Mouse (Mus musculus): ENCODE measurements around the gene Man2b1. TPM values are rescaled to one million over a fixed set of nuclear protein-coding genes. Genes with fewer than 3 reads are reported as not detected.
"Not testable (repeated sequence)": the region's sequence is repeated elsewhere in the genome, so short reads cannot be mapped to it uniquely, and the experiment has no call there.

The Man2b1 gene
- polyA plus RNA-seq, 1 experiment from 2014 or later, result 20.7 TPM

DNA sequence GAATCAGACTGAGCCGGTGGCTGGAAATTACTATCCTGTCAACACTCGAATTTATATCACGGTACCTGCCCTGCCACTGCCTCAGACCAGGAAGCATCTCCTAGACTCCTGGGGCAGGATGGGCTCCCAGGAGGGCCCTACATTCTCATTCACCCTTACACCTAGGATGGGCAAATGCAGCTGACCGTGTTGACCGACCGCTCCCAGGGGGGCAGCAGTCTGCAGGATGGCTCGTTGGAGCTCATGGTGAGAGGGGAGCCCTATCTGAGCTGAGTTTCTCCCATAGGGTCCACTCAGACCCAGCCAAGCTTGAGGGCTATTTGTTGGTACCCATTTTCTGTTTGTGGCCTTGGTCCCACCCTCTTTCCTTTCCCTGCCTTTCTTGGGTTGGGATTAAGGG, 12.5 kb downstream of the Man2b1 start:
- ATAC-seq (ENCODE audit: low FRiP score, low read depth), result no peak
- H3K4me2 ChIP-seq (replicated peaks), result no peak overlapping the region
- H3K27ac ChIP-seq (replicated peaks), result no peak overlapping the region
- H3K36me3 ChIP-seq, result peaks cover 71% of the 10 kb centered on the region
- no peaks in the 10 kb centered on the region for H3K9me3 ChIP-seq
- WGBS, result 93% methylated on average over 7 of the region's 7 CpGs
- no peaks in the 10 kb centered on the region for H3K27me3 ChIP-seq
- H3K4me3 ChIP-seq, result no peak overlapping the region
- no peaks in the 10 kb centered on the region for H3K4me1 ChIP-seq
- H3K9ac ChIP-seq (replicated peaks), result no peak overlapping the region

GRCm38 (mm10) chr8:85096196-85096595, 13.1 kb downstream of the Man2b1 start:
- ATAC-seq (ENCODE audit: low FRiP score, low read depth), result no peak
- Histone ChIP-seq H3K9me3 (no peaks in the 10 kb centered on the region), H3K4me3 (no peak overlapping the region), H3K4me1 (no peaks in the 10 kb centered on the region), H3K27me3 (no peaks in the 10 kb centered on the region), H3K27ac (replicated peaks) (no peak overlapping the region), H3K4me2 (replicated peaks) (no peak overlapping the region), H3K36me3 (peaks cover 66% of the 10 kb centered on the region), H3K9ac (replicated peaks) (no peak overlapping the region)
- 94% methylated on average over 16 of the region's 16 CpGs for WGBS

DNA sequence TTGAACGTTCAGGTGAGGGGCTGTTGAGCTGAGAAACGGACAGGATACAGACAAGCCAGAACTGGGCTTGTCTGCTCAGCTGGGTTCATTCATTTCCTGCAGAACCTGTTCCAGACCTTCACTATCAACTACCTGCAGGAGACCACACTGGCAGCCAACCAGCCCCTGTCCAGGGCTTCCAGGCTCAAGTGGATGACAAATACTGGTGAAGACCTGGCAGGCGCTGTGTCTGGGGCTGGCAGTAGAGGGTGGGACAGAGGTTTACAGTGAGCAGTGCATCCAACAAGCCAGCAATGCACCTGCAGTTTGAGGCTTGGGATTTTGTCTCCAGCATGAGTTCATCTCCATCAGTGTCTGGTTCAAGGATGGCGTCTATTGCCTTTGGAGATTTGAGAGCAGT, 13.8 kb downstream of the Man2b1 start:
- H3K36me3 ChIP-seq, result peaks cover 66% of the 10 kb centered on the region
- H3K9me3 ChIP-seq, result no peaks in the 10 kb centered on the region
- H3K9ac ChIP-seq (replicated peaks), result no peak overlapping the region
- WGBS, result 85% methylated on average over 4 of the region's 4 CpGs
- H3K27ac ChIP-seq (replicated peaks), result no peak overlapping the region
- no peak overlapping the region for H3K4me2 ChIP-seq (replicated peaks)
- H3K4me1 ChIP-seq, result no peaks in the 10 kb centered on the region
- ATAC-seq (ENCODE audit: low FRiP score, low read depth), result no peak
- H3K27me3 ChIP-seq, result no peaks in the 10 kb centered on the region
- H3K4me3 ChIP-seq, result no peak overlapping the region

GRCm38 (mm10) chr8:85100076-85100665, 17.1 kb downstream of the Man2b1 start:
- peaks cover 36% of the 10 kb centered on the region for H3K36me3 ChIP-seq
- no peak overlapping the region for H3K4me3 ChIP-seq
- no peaks in the 10 kb centered on the region for H3K9me3 ChIP-seq
- ATAC-seq (ENCODE audit: low FRiP score, low read depth), result no peak
- 88% methylated on average over 4 of the region's 4 CpGs for WGBS
- no peak overlapping the region for H3K27ac ChIP-seq (replicated peaks)
- H3K9ac ChIP-seq (replicated peaks), result no peak overlapping the region
- H3K27me3 ChIP-seq, result no peaks in the 10 kb centered on the region
- H3K4me2 ChIP-seq (replicated peaks), result no peak overlapping the region
- no peaks in the 10 kb centered on the region for H3K4me1 ChIP-seq

DNA sequence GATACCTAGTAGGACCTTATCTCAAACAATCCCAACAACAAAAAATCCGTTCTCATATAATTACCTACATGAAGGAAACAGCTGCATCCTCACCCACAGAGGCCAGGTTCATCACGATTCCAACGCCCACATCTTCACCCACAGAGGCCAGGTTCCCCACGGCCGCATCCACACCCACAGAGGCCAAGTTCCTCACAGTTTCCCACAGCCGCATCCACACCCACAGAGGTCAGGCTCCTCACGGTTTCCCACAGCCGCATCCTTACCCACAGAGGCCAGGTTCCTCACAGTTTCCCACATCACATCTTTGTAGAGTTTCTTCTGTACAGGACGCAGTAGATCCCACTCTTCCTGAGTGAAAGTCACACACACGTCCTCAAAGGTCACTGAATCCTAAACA, 30.2 kb downstream of the Man2b1 start:
- H3K9me3 ChIP-seq, result no peaks in the 10 kb centered on the region
- H3K9ac ChIP-seq (replicated peaks), result no peak overlapping the region
- H3K4me2 ChIP-seq (replicated peaks), result no peak overlapping the region
- H3K27me3 ChIP-seq, result no peaks in the 10 kb centered on the region
- no peak overlapping the region for H3K4me3 ChIP-seq
- peaks cover 20% of the 10 kb centered on the region for H3K36me3 ChIP-seq
- no peak for ATAC-seq (ENCODE audit: low FRiP score, low read depth)
- H3K27ac ChIP-seq (replicated peaks), result no peak overlapping the region
- no peaks in the 10 kb centered on the region for H3K4me1 ChIP-seq
- 92% methylated on average over 10 of the region's 10 CpGs for WGBS

- Histone ChIP-seq H3K9ac (replicated peaks) (no peak overlapping the region), H3K4me1 (peaks cover 3% of the 10 kb centered on the region; the same call in 1 of the 2 replicates), H3K4me3 (no peak overlapping the region), H3K4me2 (replicated peaks) (no peak overlapping the region), H3K9me3 (no peaks in the 10 kb centered on the region), H3K36me3 (peaks cover 9% of the 10 kb centered on the region), H3K27ac (replicated peaks) (no peak overlapping the region), H3K27me3 (no peaks in the 10 kb centered on the region)
- WGBS, result 72% methylated on average over 4 of the region's 4 CpGs
- ATAC-seq (ENCODE audit: low FRiP score, low read depth), result no peak
Measured at GRCm38 (mm10) chr8:85115501-85115900, 32.4 kb downstream of the Man2b1 start.

GRCm38 (mm10) chr8:85116984-85117383, 33.9 kb downstream of the Man2b1 start:
- H3K27me3 ChIP-seq, result no peaks in the 10 kb centered on the region
- H3K9ac ChIP-seq (replicated peaks), result no peak overlapping the region
- no peak for ATAC-seq (ENCODE audit: low FRiP score, low read depth)
- WGBS, result 94% methylated on average over 7 of the region's 7 CpGs
- H3K4me2 ChIP-seq (replicated peaks), result no peak overlapping the region
- H3K4me1 ChIP-seq, result peaks cover 3% of the 10 kb centered on the region; the same call in 1 of the 2 replicates
- no peaks in the 10 kb centered on the region for H3K36me3 ChIP-seq
- no peak overlapping the region for H3K4me3 ChIP-seq
- H3K27ac ChIP-seq (replicated peaks), result no peak overlapping the region
- H3K9me3 ChIP-seq, result no peaks in the 10 kb centered on the region

DNA sequence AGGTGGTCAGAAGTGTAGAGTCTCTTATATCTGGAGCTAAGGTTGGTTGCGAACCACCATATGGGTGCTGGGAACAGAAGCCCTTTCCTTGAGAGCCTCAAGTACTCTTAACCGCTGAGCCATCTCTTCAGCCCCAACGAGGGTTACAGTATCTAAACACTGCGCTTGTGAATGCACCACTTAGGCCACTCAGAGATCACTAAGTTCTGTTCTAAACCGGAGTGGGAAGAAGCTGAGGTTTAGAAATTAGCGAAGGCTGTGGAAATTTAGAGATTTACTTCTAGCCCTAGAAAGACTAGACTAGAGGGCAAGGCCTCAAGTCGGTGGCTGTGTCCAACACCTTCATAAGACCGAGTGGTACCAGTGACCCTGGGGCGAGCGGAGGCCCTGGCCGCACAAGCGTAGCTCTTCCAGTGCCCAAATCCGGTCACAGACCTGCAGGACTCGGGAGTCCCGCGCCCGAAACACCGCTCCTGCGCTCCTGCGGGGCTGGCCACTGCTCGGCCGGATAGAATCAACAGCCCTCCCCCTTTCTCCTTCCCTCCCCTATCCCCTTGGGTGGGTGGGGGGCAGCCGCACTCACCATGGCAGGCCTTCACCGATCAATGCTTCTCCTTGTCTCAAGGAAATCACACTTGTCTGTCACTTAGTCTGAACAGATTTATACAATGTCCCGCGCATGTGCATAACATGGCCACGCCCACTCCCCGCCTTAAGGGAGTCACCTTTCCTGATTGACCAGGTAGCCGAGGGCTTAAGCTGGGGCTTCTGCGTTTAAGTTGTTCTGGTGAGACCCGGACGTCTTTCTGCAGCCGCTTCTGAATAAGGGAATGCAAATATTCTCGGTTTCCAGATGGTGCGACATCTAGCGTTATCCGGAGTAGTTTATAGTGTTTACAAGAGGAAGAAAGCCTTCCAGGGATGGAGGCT, 36.2 kb downstream of the Man2b1 start:
- Histone ChIP-seq H3K4me2 (replicated peaks) (peak overlapping the region; percentile 69), H3K9ac (replicated peaks) (peak overlapping the region; percentile 49), H3K9me3 (no peaks in the 10 kb centered on the region), H3K4me3 (peak overlapping the region; percentile 52), H3K4me1 (peaks cover 3% of the 10 kb centered on the region; the same call in 1 of the 2 replicates), H3K27ac (replicated peaks) (0 out of 2 replicates have a peak overlapping the region, but pooled peaks have one; percentile 1), H3K36me3 (no peaks in the 10 kb centered on the region), H3K27me3 (no peaks in the 10 kb centered on the region)
- 8% methylated on average over 37 of the region's 37 CpGs for WGBS
- ATAC-seq (ENCODE audit: low FRiP score, low read depth), result peak; percentile 73; the same call in 1 of the 2 replicates

GRCm38 (mm10) chr8:85120251-85120650, 37.2 kb downstream of the Man2b1 start:
- not testable (repeated sequence) for H3K27me3 ChIP-seq; H3K9ac ChIP-seq (replicated peaks); H3K4me3 ChIP-seq; H3K4me2 ChIP-seq (replicated peaks); H3K36me3 ChIP-seq; ATAC-seq (ENCODE audit: low FRiP score, low read depth); H3K9me3 ChIP-seq; H3K4me1 ChIP-seq; H3K27ac ChIP-seq (replicated peaks)
- WGBS, result 82% methylated on average over 5 of the region's 5 CpGs

DNA sequence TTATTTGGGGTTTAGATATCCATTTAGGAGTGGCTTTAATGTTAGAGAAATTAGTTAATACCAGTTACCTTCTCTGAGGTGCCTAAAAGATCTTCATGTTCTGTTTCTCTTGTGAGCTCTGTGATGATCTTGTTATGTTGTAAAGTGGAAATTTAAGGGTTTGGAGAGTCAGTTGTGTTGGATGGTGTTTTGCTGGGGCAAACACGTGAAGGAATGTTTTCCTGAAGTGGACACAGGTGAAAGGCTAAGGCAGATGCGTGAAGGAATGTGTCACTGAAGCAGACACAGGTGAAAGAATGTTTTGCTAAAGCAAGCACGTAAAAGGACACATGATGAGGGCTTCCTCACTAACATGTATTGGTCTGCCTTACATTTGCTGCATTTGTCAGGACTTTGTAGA, 39.9 kb downstream of the Man2b1 start, which contains the start of gene Zfp791:
TSS of gene Zfp791 (minus strand) at position 101 of the 400 bp plus-strand sequence.
- H3K9me3 ChIP-seq, result no peaks in the 10 kb centered on the region
- peaks cover 3% of the 10 kb centered on the region; the same call in 1 of the 2 replicates for H3K4me1 ChIP-seq
- no peak within 1 kb of the TSS for H3K27ac ChIP-seq (replicated peaks)
- no peaks in the 10 kb centered on the region for H3K27me3 ChIP-seq
- ATAC-seq (ENCODE audit: low FRiP score, low read depth), result no peak
- no peak within 1 kb of the TSS for H3K4me3 ChIP-seq
- H3K36me3 ChIP-seq, result no peaks in the 10 kb centered on the region
- H3K4me2 ChIP-seq (replicated peaks), result no peak within 1 kb of the TSS
- 81% methylated on average over 3 of the region's 3 CpGs for WGBS
- H3K9ac ChIP-seq (replicated peaks), result no peak within 1 kb of the TSS

- WGBS, result 92% methylated on average over 8 of the region's 8 CpGs
- Histone ChIP-seq H3K9me3 (no peaks in the 10 kb centered on the region), H3K4me1 (peaks cover 3% of the 10 kb centered on the region; the same call in 1 of the 2 replicates), H3K4me2 (replicated peaks) (no peak overlapping the region), H3K27me3 (no peaks in the 10 kb centered on the region), H3K9ac (replicated peaks) (no peak overlapping the region), H3K27ac (replicated peaks) (no peak overlapping the region), H3K4me3 (no peak overlapping the region), H3K36me3 (no peaks in the 10 kb centered on the region)
- no peak for ATAC-seq (ENCODE audit: low FRiP score, low read depth)
Measured at GRCm38 (mm10) chr8:85123691-85124090, 40.6 kb downstream of the Man2b1 start.

GRCm38 (mm10) chr8:85132335-85132734, 49.3 kb downstream of the Man2b1 start:
- no peak overlapping the region for H3K9ac ChIP-seq (replicated peaks)
- no peak overlapping the region for H3K27ac ChIP-seq (replicated peaks)
- no peaks in the 10 kb centered on the region for H3K9me3 ChIP-seq
- H3K4me1 ChIP-seq, result no peaks in the 10 kb centered on the region
- no peaks in the 10 kb centered on the region for H3K36me3 ChIP-seq
- H3K4me2 ChIP-seq (replicated peaks), result no peak overlapping the region
- H3K27me3 ChIP-seq, result peaks cover 7% of the 10 kb centered on the region
- no peak for ATAC-seq (ENCODE audit: low FRiP score, low read depth)
- H3K4me3 ChIP-seq, result no peak overlapping the region
- 84% methylated on average over 1 of the region's 1 CpGs for WGBS
